Mouse (Mus musculus): ENCODE measurements around the gene Foxl1. TPM values are rescaled to one million over a fixed set of nuclear protein-coding genes. Genes with fewer than 3 reads are reported as not detected.
A peak's percentile ranks its signal among the peaks of the same experiment; 100 is the strongest.

Gene Foxl1
- polyA plus RNA-seq, 1 experiment, result 7.9 TPM

DNA sequence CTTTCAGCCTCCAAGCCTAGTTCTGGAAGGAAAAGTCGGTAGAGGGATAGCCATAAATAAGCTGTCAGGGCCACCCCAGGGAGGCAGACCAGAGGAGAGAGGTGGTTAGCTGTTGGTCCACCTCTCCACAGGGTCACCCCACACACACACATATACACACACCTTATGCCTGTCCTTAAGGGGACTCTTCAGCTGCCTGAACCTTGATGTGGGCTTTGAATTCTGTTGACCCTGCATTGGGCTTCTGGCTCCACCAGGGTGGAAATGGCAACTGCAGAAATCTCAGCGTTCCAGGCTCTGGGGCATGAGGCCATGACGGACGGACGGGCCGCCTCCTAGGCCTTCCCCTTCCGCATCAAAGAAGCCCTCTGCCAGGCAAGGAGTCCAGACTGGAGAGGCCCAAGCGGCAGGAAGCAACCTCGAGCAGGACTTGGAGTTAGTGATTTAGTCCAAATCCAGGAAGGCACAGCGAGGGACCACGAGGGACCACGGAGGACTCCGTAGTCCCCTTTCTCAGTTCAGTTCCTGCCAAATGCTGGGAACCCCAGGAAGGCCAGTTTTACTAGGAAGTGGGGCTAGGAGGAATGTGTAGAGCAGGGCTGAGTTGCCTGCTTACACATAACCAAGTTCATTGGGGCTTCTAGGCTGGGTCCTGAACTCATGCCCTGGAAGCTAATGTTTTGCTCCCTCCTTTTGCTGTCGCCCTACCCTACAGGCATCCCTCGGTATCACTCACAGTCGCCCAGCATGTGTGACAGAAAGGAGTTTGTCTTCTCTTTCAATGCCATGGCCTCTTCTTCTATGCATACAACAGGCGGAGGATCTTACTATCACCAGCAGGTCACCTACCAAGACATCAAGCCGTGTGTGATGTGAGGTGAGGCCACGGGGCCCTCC is 41.5 kb upstream of the Foxl1 start:
- Histone ChIP-seq H3K36me3 (ENCODE audit: control insufficient read depth, insufficient read depth, low read length) (no peaks in the 10 kb centered on the region; the same call in 1 of the 2 replicates), H3K27ac (ENCODE audit: insufficient read depth, low read depth, low read length) (peak overlapping the region; percentile 44), H3K27me3 (ENCODE audit: control insufficient read depth, insufficient read depth, low read length) (peaks cover 62% of the 10 kb centered on the region), H3K4me3 (ENCODE audit: low read depth, low read length) (peak overlapping the region; percentile 66), H3K4me1 (ENCODE audit: control insufficient read depth, insufficient read depth, insufficient read length, low read length) (peaks cover 3% of the 10 kb centered on the region; the same call in 1 of the 2 replicates)
- 40% methylated on average over 19 of the region's 19 CpGs for WGBS
- TF ChIP-seq CTCF (IDR thresholded peaks at IDR 0.05; ENCODE audit: extremely low read depth, insufficient read length, insufficient replicate concordance, low read depth, low read length), result no peak
- TF ChIP-seq POLR2A (IDR thresholded peaks at IDR 0.05; ENCODE audit: low read depth, low read length), result no peak

DNA sequence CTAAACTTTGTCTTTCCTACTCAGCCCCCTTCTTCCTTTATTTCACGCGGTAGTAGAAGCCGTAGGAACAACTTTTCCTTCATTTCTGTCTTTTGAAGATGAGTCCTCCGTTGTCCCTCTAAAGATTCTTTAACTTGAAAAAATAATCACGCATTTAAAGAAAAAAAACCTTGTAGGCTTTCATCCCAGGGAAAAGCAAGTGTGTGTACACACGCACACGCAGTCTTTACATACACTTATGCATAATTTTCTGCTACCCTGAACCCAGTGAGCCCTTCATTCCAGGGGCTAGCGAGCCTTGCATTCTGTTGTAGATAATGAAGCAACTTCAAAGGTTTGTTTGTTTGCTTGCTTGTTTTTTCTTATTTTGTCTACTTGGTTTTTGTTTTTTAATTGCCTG is 39.5 kb upstream of the Foxl1 start:
- TF ChIP-seq CTCF (IDR thresholded peaks at IDR 0.05; ENCODE audit: extremely low read depth, insufficient read length, insufficient replicate concordance, low read depth, low read length), result no peak
- no peak for TF ChIP-seq POLR2A (IDR thresholded peaks at IDR 0.05; ENCODE audit: low read depth, low read length)
- Histone ChIP-seq H3K27me3 (ENCODE audit: control insufficient read depth, insufficient read depth, low read length) (peaks cover 54% of the 10 kb centered on the region), H3K27ac (ENCODE audit: insufficient read depth, low read depth, low read length) (peak overlapping the region; percentile 66), H3K4me3 (ENCODE audit: low read depth, low read length) (peak overlapping the region; percentile 47; the same call in 1 of the 2 replicates), H3K36me3 (ENCODE audit: control insufficient read depth, insufficient read depth, low read length) (no peaks in the 10 kb centered on the region; the same call in 1 of the 2 replicates), H3K4me1 (ENCODE audit: control insufficient read depth, insufficient read depth, insufficient read length, low read length) (peaks cover 2% of the 10 kb centered on the region)
- 21% methylated on average over 8 of the region's 8 CpGs for WGBS

DNA sequence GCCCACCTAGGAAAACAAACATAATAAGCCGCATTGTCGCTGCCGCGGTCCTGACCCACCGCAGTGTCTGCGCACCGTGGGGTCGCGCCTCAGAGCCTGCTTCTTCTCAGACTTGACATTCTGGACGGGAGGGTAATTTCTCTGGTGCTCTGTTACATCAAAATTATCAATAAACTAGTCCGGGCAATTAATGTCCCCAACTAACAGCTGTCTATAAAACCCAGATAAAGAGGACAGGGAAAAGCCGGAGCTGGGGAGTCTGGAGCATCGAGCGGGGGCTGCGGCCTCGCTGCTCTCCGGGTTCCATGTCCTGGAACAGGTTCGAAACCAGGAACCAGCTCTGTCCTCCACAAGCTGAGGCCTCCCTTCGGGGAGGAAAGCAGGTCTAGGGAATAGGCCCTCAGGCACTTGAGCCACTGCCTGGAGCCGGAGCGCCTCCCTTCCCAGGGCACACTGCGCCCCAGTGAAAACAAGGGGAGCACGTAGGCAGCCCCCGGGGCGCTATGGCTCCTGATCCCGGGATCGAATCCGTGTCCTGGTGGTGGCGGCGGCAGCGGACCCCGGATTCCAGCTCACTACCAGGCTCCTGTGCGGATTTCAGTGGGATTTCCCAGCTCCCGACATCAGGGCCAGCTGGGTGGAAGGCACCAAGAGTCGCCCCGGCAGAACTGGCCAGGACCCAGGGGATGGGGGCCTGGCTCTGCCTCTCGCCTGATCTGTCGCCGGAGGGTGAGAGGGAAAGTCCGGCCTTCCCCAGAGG is 38.7 kb upstream of the Foxl1 start:
- TF ChIP-seq POLR2A (IDR thresholded peaks at IDR 0.05; ENCODE audit: low read depth, low read length), result no peak
- TF ChIP-seq CTCF (IDR thresholded peaks at IDR 0.05; ENCODE audit: extremely low read depth, insufficient read length, insufficient replicate concordance, low read depth, low read length), result no peak
- peaks cover 2% of the 10 kb centered on the region for H3K4me1 ChIP-seq (ENCODE audit: control insufficient read depth, insufficient read depth, insufficient read length, low read length)
- peaks cover 47% of the 10 kb centered on the region for H3K27me3 ChIP-seq (ENCODE audit: control insufficient read depth, insufficient read depth, low read length)
- H3K4me3 ChIP-seq (ENCODE audit: low read depth, low read length), result peak overlapping the region; percentile 47
- H3K27ac ChIP-seq (ENCODE audit: insufficient read depth, low read depth, low read length), result peak overlapping the region; percentile 66
- no peaks in the 10 kb centered on the region; the same call in 1 of the 2 replicates for H3K36me3 ChIP-seq (ENCODE audit: control insufficient read depth, insufficient read depth, low read length)
- WGBS, result 11% methylated on average over 40 of the region's 40 CpGs

DNA sequence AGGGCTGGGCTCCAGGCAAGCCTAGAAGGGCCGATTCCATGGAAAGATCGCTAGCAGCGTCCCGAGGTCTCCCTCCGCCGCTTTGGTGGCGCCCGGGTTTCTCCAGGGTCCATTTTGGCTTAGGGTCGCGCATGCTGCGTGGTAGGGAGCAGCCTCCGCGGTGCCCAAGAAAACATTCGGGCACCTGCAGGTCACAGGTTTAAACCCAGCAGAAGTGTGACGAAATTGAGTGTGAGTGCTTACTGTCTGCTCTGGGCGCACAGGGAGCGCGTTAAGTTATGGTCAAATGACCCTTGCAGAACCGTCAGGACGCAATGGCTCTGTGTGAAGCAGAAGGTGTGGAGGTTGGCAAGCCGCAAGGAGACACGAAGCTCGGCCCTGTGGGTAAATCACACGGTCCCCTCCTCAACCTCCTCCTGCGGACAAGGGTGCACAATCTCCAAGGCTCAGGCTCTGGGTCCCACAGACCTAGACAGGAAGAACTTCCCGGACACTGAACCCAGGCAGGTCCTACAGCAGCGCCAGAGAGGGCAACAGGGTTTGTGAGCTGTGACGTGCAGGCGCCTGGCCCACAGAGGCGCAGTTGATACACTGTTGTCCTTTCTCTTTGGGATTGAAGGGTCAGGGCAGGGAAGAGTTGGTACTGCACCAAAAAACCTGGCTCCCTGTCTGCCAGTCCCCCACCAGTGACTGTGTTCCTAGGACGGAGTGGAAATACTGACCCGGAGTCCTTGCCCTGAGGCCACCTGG is 37.9 kb upstream of the Foxl1 start:
- H3K27ac ChIP-seq (ENCODE audit: insufficient read depth, low read depth, low read length), result peak overlapping the region; percentile 66

GRCm38 (mm10) chr8:121090716-121091115 is 37.0 kb upstream of the Foxl1 start:
- 4% methylated on average over 1 of the region's 1 CpGs for WGBS
- Histone ChIP-seq H3K4me1 (ENCODE audit: control insufficient read depth, insufficient read depth, insufficient read length, low read length) (peaks cover 2% of the 10 kb centered on the region), H3K27ac (ENCODE audit: insufficient read depth, low read depth, low read length) (peak overlapping the region; percentile 21; the same call in 1 of the 2 replicates), H3K27me3 (ENCODE audit: control insufficient read depth, insufficient read depth, low read length) (peaks cover 36% of the 10 kb centered on the region), H3K36me3 (ENCODE audit: control insufficient read depth, insufficient read depth, low read length) (no peaks in the 10 kb centered on the region; the same call in 1 of the 2 replicates), H3K4me3 (ENCODE audit: low read depth, low read length) (no peak overlapping the region)
- peak; percentile 19; the same call in 1 of the 2 replicates for TF ChIP-seq CTCF (IDR thresholded peaks at IDR 0.05; ENCODE audit: extremely low read depth, insufficient read length, insufficient replicate concordance, low read depth, low read length)
- no peak for TF ChIP-seq POLR2A (IDR thresholded peaks at IDR 0.05; ENCODE audit: low read depth, low read length)

More for the DNA sequence above, 37.9 kb upstream of the Foxl1 start:
- H3K4me1 ChIP-seq (ENCODE audit: control insufficient read depth, insufficient read depth, insufficient read length, low read length), result peaks cover 2% of the 10 kb centered on the region
- TF ChIP-seq POLR2A (IDR thresholded peaks at IDR 0.05; ENCODE audit: low read depth, low read length) (no peak), CTCF (IDR thresholded peaks at IDR 0.05; ENCODE audit: extremely low read depth, insufficient read length, insufficient replicate concordance, low read depth, low read length) (no peak)
- WGBS, result 9% methylated on average over 32 of the region's 32 CpGs
- H3K36me3 ChIP-seq (ENCODE audit: control insufficient read depth, insufficient read depth, low read length), result no peaks in the 10 kb centered on the region; the same call in 1 of the 2 replicates
- H3K4me3 ChIP-seq (ENCODE audit: low read depth, low read length), result peak overlapping the region; percentile 47
- H3K27me3 ChIP-seq (ENCODE audit: control insufficient read depth, insufficient read depth, low read length), result peaks cover 40% of the 10 kb centered on the region

GRCm38 (mm10) chr8:121092141-121092540 is 35.6 kb upstream of the Foxl1 start:
- H3K27me3 ChIP-seq (ENCODE audit: control insufficient read depth, insufficient read depth, low read length), result peaks cover 32% of the 10 kb centered on the region
- 21% methylated on average over 6 of the region's 6 CpGs for WGBS
- H3K36me3 ChIP-seq (ENCODE audit: control insufficient read depth, insufficient read depth, low read length), result no peaks in the 10 kb centered on the region; the same call in 1 of the 2 replicates
- no peak overlapping the region for H3K4me3 ChIP-seq (ENCODE audit: low read depth, low read length)
- no peak for TF ChIP-seq CTCF (IDR thresholded peaks at IDR 0.05; ENCODE audit: extremely low read depth, insufficient read length, insufficient replicate concordance, low read depth, low read length)
- TF ChIP-seq POLR2A (IDR thresholded peaks at IDR 0.05; ENCODE audit: low read depth, low read length), result no peak
- no peak overlapping the region for H3K27ac ChIP-seq (ENCODE audit: insufficient read depth, low read depth, low read length)
- H3K4me1 ChIP-seq (ENCODE audit: control insufficient read depth, insufficient read depth, insufficient read length, low read length), result peaks cover 2% of the 10 kb centered on the region
